Mouse (Mus musculus): ENCODE measurements around the gene Snrpb2. TPM values are rescaled to one million over a fixed set of nuclear protein-coding genes. Genes with fewer than 3 reads are reported as not detected.

Snrpb2 gene
- 100 to 1,000 TPM in 1 of 2 experiments, 10 to 100 TPM in 1; 85.7 to 116 TPM for polyA plus RNA-seq (2017; shearing (Covaris generic))

GRCm38 (mm10) chr2:143062812-143063792 lies at the start of gene Snrpb2:
TSS of gene Snrpb2 (plus strand) at chr2:143063039.
- ATAC-seq: peak; percentile 95

GRCm38 (mm10) chr2:143013057-143013456 lies 49.8 kb upstream of the Snrpb2 start:
- no peak for ATAC-seq

- ATAC-seq: no peak
Observed at GRCm38 (mm10) chr2:143018084-143018483, 44.8 kb upstream of the Snrpb2 start.

GRCm38 (mm10) chr2:143018591-143019130 lies 44.2 kb upstream of the Snrpb2 start:
- ATAC-seq: no peak

GRCm38 (mm10) chr2:143019727-143020126 lies 43.1 kb upstream of the Snrpb2 start:
- no peak for ATAC-seq

GRCm38 (mm10) chr2:143023331-143023730 lies 39.5 kb upstream of the Snrpb2 start:
- no peak for ATAC-seq

- no peak for ATAC-seq
Observed at GRCm38 (mm10) chr2:143024226-143024625, 38.6 kb upstream of the Snrpb2 start.

- no peak for ATAC-seq
Observed at GRCm38 (mm10) chr2:143031283-143031682, 31.6 kb upstream of the Snrpb2 start.

GRCm38 (mm10) chr2:143032378-143033255 lies 30.2 kb upstream of the Snrpb2 start:
- no peak for ATAC-seq

GRCm38 (mm10) chr2:143034350-143035085 lies 28.3 kb upstream of the Snrpb2 start:
- ATAC-seq: no peak

GRCm38 (mm10) chr2:143035086-143035593 lies 27.7 kb upstream of the Snrpb2 start:
- no peak for ATAC-seq

- ATAC-seq: no peak
Observed at GRCm38 (mm10) chr2:143041596-143041995, 21.2 kb upstream of the Snrpb2 start.

GRCm38 (mm10) chr2:143055251-143055650 lies 7.6 kb upstream of the Snrpb2 start:
- ATAC-seq: no peak

- ATAC-seq: no peak
Observed at GRCm38 (mm10) chr2:143056736-143057135, 6.1 kb upstream of the Snrpb2 start.

- no peak for ATAC-seq
Observed at GRCm38 (mm10) chr2:143062432-143062811, 417 bp upstream of the Snrpb2 start.

GRCm38 (mm10) chr2:143065914-143066313 lies 3.1 kb downstream of the Snrpb2 start:
- no peak for ATAC-seq

- ATAC-seq: no peak
Observed at GRCm38 (mm10) chr2:143078198-143078851, 15.5 kb downstream of the Snrpb2 start, which contains the start of gene Otor. TSS of gene Otor (plus strand) at chr2:143078473.

GRCm38 (mm10) chr2:143081693-143082092 lies 18.9 kb downstream of the Snrpb2 start:
- ATAC-seq: no peak

GRCm38 (mm10) chr2:143084852-143085397 lies 22.1 kb downstream of the Snrpb2 start:
- no peak for ATAC-seq

- ATAC-seq: no peak
Observed at GRCm38 (mm10) chr2:143089866-143090265, 27.0 kb downstream of the Snrpb2 start.

GRCm38 (mm10) chr2:143093726-143094125 lies 30.9 kb downstream of the Snrpb2 start:
- ATAC-seq: no peak
